Mouse (Mus musculus) cerebellum, postnatal 36 days (tissue): Measurements from ENCODE around the gene Adgrd1.

ENCODE experiments used
- DNase-seq, 2 experiments: peaks; one replicate each; pipeline ENCODE4 v3.0.0; 2021 to 2022; ENCODE audit warnings: mixed read lengths in 2 of 2

Gene Adgrd1

DNA sequence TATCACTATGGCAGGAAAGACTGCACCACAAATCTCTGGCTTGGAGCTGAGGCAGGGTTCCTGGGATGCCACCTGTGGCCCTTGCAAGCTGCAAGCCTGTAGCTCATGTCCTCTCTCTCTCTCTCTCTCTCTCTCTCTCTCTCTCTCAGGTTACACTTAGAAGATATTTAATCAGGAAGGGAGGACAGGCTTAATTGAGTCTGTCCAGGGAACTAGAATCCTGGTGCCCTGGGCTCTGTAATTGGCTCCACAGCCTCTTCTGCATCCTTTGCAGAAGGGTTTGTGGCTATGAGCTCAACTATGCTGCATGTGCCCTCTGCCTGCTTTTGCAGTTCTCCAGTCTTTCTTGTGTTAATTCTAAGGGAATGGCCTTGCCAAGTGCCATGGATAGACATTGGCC lies 111.7 kb downstream of the Adgrd1 start:
- no peak for DNase-seq

DNA sequence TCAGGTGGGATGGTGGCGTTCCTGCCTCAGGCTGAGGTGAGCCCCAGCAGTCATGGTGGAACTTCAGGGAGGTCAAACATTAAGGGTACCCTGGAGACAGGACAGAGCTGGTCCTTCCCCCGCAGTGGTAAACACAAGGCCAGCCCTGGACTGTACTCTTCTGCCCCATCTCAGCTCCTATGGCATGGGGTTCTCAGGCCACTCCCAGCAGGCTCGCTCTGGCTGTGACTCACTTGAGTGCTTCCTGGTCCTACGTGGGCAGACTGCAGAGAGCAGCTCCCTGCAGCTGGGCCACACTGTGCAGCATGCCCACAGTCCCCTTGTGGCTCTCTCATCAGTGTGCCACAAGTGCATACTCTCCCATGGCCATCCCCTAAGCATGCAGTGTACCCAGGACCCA lies 112.3 kb downstream of the Adgrd1 start:
- no peak for DNase-seq

DNA sequence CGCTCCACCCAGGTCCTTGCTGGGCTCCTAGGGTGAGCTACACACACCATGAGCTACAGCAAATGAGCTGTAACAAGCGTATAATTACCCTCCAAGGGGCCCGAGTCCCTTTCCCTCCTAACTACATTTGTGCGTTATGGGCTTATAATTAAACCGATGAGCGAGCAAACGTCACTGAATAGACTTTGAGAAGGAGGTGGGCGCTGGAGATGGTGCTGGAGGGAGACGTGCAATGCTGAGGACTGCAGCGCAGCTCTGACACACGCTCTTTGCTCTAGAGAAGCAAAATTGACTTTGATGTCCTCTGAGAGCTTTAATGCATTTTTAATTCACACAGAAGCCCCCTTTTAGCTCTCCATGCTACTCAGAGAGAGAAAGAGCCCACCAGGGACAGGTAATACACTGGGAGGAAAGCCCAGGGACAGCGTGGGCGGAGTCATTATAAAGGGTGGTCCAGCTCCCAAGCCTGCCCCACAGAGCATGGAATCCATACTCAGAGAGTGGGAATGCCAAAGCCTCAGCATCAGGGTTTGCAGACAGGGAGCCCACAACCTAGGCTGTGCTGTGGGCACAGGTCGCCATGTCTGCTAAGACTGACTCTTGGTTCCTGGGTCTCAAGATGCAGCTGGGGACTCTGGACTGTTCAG lies 115.0 kb downstream of the Adgrd1 start:
- no peak for DNase-seq

DNA sequence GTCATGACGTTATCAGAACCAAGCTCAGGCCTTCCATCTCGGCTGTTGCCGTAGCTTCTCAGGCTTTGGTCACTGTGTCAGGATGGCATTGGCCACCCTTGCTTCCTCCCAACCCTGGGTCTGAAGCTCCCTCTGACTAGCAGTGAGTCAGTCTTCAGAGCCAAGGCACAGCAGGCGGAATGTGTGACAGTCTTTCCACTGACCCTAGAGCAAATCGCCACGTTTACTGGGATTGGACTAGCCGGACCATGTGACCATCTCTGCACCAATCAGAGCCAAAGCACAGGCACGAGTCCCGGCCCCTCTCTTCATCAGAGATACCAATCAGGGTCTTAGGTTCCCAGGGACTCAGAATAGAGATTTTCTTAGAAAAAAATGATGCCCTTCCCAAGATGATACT lies 117.5 kb downstream of the Adgrd1 start:
- no peak for DNase-seq

DNA sequence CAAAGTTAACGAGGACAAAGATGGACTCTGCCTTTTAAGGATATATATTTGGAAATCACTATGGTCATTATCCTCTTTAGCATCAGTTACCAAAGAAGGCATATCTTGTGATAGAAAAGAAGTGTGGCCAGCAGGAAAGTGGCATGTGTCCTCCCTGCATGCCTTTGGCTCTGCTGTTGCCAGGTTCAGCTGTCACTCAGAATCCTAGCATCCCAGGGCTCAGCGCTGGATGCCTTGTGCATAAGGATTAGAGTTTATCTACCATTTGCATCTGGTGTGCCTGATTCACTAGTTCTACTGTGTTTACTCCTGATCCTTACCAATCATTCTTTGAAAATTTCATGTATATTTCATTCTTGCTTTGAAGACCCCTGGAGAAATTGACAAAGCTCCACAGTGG lies 119.5 kb downstream of the Adgrd1 start:
- no peak for DNase-seq

DNA sequence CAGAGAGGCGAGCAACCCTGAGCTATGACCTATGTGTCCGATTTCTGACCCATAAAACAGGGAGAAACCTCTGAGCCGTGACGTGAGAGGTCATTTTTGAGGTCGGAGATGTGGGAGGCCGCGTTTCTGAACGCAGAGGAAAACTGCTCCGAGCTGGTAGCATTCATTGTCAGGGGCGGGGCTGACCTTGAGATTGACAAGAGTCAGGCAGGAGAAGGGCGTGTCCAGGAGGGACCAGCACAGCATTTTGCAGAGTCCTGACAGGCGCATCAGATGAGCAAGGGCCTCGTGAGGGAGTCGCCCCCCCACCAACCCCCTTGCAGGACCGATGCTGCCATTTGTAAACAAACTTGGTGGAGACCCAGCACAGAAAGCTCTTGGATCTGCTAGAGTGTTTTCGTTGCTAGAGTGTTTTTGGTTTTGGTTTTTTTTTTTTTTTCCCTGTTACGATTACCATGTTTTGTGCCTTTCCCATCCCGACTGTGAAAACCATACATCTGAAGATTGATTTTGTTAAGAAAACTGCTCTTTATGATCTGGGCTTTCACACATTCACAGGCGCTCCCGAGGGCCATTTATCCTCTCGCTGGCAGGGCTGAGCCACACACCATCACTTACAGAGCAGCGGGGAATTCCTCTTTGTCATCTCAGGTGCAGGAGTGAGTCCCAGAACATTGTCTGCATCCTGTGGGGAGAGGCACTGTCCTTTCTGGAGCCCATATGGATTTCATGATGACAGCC lies 121.1 kb downstream of the Adgrd1 start:
- DNase-seq: no peak

DNA sequence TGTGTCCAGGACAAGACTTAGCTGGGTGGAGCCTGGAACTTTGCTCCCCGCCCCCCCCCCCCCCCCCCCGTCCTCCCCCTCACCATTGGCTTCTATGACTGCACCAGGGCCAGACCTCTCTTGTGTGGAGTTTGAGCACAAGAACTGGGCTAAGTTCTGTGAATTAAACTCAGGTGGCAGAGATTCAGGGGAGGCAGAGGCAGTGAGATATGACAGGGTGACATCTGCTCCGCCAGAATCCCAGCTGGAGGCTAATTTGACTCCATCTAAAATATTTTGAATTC lies 121.6 kb downstream of the Adgrd1 start:
- DNase-seq: no peak

DNA sequence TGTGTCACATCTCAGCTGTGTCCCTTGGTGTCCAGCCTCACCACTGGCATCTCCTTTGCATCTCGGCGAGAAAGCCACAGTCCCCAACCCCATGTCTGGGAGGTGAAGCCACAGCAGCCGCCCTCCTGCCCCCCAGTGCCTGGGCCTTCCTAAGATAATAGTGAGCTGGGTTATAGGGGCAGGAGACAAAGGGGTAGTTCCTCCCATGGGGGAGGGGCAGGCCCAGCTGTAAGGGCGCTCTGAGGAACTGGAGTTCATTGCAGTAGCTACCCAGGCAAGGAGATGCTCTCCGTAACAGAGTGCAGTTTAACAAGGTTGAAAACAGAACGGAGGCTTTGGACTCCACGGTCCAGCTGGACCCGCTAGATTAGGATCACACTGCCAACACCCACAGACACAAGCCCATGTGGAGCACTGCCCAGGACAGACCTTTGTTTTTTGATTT lies 122.0 kb downstream of the Adgrd1 start:
- no peak for DNase-seq

DNA sequence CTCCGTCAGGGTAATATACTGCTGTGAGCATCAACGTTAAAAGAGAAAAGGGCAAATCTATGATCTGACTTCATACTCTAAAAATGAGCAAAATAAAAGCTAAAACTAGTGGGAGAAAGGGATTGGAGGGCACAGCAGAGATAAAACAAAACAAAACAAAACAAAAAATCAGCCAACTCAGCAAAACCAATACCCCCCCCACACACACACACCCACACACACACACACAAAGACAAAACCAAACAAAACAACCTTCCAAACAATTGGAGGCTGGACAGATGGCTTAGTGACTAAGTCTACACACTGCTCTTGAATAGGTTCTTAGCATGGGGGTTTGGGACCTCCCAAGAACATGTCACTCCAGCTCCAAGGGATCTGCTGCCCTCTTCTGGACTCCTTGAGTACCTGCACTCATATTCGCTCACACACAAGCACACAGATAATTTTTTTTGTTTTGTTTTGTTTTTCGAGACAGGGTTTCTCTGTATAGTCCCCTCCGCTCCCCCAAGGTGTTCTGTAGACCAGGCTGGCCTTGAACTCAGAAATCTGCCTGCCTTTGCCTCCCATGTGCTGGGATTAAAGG lies 122.7 kb downstream of the Adgrd1 start:
- no peak for DNase-seq

DNA sequence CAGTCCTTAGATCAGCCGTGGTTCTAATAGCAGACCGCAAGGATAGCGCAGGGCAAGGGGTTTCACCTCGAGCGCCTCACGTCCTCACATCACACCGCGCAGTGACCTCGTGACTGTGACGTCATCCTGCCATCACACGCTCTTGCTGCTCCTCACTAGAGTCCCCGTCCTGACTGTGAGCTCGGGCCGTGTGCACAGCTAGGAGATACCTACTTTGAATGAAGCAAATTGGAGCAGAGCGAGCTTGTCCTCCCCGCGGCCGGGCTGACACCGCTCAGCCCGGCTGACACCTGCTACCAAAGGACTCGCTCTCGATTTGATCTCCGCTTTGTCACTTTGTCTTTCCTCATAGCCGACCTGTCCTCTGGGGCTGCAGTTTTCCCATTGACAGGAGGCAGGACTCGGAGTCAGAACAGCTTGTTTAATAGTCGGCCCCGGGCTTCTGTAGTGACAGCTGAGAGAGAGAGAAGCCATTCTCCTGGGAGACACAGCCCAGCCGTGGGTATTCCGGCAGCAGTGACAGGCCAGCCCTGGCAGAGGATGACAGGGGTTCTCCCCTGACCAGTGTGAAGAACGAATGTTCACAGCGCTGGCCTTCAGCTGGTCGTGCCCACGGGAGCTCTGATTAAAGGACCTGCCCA lies 129.4 kb downstream of the Adgrd1 start:
- peak in 1 of 2 experiments; percentile 7 for DNase-seq

DNA sequence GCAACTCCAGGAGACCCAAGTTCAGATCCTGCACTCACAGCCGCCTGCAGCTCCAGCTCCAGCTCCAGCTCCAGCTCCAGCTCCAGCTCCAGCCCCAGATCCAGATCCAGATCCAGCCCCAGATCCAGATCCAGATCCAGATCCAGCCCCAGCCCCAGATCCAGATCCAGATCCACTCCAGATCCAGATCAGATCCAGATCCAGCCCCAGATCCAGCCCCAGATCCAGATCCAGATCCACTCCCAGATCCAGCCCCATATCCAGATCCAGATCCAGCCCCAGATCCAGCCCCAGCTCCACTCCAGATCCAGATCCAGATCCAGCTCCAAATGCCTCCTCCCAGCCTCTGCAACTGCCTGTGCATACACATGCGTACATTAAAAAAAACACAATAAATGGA lies 131.6 kb downstream of the Adgrd1 start:
- DNase-seq: no peak

DNA sequence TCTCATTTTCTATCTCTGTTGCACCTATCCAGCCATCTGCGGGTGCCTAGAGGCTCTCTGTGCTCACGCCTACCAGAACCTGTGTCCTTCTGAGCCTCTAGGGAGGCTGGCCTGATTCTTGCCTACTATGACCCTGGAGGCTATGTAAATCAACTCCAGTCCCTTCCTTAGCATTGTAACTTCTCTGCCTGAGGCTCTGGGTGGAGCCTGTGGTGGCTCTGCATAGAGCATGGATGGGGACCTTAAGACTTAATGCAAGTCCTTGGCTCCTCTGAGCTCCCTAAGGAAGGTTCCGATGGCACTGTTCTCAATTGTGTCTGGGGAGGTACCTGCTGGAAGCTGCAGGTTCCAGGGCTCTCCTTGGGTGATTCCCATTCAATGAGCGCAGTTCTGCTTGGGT lies 136.8 kb downstream of the Adgrd1 start:
- no peak for DNase-seq

DNA sequence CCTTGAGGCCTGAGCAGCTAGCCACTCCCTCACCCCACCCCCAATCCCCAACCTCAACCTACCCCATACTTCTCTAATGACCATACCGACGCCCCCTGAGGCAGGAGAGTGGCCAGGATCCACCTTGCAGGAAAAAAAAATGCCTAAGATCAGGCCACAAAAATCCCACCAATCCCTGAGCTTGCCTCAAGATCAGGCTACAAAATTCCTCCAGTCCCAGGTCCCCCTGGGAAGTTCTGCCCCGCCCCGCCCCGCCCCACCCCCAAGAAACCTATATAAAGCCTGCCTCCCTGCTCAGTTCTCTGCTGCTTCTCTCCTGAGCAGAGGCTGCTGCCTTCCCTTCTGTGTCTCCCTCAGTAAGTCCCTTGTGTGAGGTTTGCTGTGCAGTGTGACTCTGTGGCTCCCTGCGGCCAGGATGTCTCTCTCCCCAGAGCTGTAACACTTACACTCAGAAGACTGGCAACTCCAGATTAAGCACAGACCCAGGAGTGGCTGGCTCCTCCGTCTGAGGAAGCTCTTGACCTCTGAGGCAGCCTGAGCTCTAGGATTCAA lies 137.4 kb downstream of the Adgrd1 start:
- DNase-seq: no peak

DNA sequence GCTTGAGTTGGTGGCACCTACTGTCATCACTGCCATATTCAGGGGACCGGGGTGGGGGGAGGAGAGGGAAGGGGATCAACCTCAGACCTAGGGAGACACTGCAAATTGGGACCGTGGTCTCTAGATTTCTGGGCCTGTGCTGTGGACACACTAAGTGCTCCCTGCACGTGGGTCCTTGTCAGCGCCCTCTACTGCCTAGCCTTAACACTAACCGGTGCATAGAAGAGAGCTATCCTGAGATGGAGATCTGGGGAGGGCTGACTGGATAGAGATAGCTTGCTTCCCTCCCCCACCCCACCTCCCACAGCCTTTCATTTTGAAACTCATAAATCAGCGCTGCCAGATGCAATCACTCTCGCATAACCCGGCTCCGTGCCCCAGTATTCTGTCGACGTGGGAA lies 139.8 kb downstream of the Adgrd1 start:
- no peak for DNase-seq

DNA sequence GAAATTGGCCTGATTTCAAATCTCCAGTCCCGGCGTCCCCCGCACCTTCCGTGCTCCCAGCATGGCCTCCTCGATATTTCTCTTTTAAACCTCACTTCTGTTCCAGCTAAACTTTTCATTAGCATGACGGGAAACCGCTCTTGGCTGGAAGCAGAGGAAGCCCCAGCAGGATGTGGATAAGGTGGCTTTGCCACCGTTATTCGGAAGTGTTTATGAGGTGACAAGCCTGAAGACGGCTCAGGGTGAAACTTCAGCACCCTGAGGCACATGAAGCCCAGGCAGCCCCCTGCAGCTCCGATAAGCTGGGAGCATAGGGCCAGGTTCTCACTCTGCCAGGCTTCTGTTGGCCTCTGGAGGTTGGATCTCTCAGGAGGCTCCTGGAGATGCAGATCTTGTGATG lies 145.3 kb downstream of the Adgrd1 start:
- DNase-seq: no peak

DNA sequence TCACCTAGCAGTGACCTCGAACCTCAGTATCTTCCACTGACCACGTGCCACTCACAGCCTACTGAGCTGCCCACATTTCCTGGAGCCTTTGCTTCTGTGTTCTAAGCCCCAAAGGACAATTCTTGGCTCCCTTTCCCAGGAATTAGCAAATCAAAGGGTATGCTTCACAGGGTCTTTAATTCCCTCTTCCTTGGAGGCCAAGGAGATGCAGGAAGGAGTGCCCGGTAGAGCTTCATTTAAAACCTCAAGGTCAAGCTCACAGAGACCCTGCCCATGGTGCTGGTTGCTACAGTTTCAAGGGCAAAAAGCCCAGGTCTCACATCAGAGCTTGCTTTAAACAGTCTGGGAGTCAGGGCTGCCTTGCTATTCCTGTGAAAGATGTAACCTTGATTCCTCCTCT lies 145.7 kb downstream of the Adgrd1 start:
- no peak for DNase-seq

DNA sequence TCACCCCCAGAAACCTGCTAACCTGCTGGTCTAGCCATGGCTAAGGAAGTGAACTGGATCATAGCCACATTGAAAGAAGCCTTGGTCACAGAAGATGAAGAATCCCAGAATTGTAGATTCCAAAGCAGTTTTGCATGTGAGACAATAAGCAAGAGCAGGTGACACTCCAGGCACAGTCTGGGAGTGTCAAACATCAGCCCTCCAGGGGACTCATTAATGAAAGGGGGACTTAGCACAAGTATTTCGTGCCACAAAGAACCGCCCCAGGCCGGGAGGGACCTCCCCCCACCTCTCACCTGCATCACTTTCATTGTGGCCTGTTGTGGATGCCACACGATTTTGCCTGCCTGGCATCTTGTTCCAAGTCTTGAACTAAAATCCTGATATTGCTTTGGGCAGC lies 146.6 kb downstream of the Adgrd1 start:
- DNase-seq: no peak

DNA sequence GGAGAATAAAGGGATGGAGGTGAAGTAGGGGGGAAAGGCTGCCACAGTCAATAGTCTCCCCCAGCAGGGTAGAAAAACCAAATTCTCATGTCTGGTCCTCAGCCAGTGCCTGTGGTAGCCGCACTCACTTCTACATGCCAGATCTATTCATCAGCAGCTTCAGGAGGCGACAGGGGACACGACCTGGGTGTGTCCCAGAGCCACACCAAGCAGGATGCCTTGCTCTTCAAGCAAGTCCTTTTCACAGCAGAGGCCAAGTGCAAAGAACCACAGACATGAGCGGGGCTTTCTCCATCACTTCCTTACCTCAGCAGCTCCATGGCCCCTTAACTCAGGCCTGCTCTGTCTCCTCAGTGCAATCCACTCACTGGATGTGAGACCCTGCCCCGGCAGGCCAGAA lies 147.8 kb downstream of the Adgrd1 start:
- DNase-seq: no peak

DNA sequence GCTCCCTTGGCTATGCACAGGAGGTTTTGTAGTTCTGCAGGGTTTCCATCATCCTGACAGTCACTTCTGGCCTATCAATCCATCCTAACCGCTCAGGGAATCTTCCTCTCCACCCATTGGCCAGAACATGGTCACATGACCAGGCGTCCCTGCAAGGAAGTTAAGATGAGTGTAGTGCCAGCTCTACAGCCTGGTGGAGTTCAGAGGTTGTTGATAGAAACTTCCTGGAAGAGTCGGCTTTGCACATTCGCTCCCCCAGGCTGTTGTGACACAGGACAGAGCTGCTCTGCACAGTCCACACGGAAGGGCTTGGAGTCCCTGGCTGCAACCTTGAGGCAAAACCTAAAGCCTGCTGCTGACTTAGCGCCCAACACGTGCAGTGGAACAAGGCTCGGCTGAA lies 152.5 kb downstream of the Adgrd1 start:
- DNase-seq: no peak
